Mouse (Mus musculus) limb, embryonic 10.5 days (tissue): Measurements from ENCODE around the gene Muc20. TPM values are rescaled to one million over a fixed set of nuclear protein-coding genes. Genes with fewer than 3 reads are reported as not detected.
A peak's percentile ranks its signal among the peaks of the same experiment; 100 is the strongest.

Source experiments
- DNase-seq: peaks from one replicate; pipeline ENCODE4 v3.0.0-alpha.2; 2017; ENCODE audit warnings: low spot score
- H3K27ac ChIP-seq: fragments of 300-500 bp; sonication (generic); 2 replicates; pipeline ENCODE4 v1.5.1; 2016; ENCODE audit warnings: mild to moderate bottlenecking
- H3K27me3 ChIP-seq: fragments of 300-500 bp; sonication (generic); 2 replicates; pipeline ENCODE4 v1.6.1; 2016; ENCODE audit warnings: low read depth, mild to moderate bottlenecking; ENCODE audit not compliant: poor library complexity, severe bottlenecking
- H3K36me3 ChIP-seq: fragments of 300-500 bp; sonication (generic); 2 replicates; pipeline ENCODE4 v1.6.1; 2016; ENCODE audit warnings: mild to moderate bottlenecking, moderate library complexity
- H3K4me1 ChIP-seq: fragments of 300-500 bp; sonication (generic); 2 replicates; pipeline ENCODE4 v1.6.1; 2016
- H3K4me3 ChIP-seq: fragments of 300-500 bp; sonication (generic); 2 replicates; pipeline ENCODE4 v1.5.1; 2016; ENCODE audit warnings: mild to moderate bottlenecking, moderate library complexity
- H3K9me3 ChIP-seq: fragments of 300-500 bp; sonication (generic); replicated peaks from 2 replicates; pipeline ENCODE4 v1.6.1; 2016; ENCODE audit warnings: mild to moderate bottlenecking
- WGBS: fragments of 180-500 bp; shearing (Covaris S2); methylation state at CpG from one replicate; pipeline ENCODE4 v1.1.7; 2016; 5-methylcytosine and 5-hydroxymethylcytosine counted together
- polyA plus RNA-seq: library from polyadenylated mRNA; unstranded; fragments of >200 nt; fragmentation: Nextera tagmentation; extraction: Ambion mirVana; gene quantifications from 2 replicates; pipeline ENCODE4 v1.2.1, GENCODE M21; 2016

Gene Muc20
- polyA plus RNA-seq, 1 experiment from 2014 or later: not detected

DNA sequence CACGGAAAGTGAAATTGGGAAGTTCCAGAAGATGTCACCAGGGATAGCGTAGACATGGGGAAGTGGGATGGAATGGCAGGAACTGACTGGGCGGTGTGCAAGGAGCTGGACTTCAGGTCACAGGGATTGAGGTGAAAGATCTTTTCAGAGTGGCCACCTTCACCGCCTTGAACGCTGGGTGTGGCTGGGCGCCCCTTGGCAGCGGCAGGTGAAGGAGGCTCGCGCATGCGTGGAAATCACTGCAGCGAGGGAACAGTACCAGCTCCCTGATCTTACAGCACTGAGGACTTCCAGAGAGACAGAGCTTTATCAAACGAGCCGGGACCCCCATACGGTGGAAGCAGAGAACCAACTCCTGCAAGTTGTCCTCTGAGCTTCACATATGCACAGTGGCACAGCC lies 17.3 kb upstream of the Muc20 start:
- Histone ChIP-seq H3K27ac (peak overlapping the region; percentile 69; the same call in 1 of the 2 replicates), H3K27me3 (peaks cover 6% of the 10 kb centered on the region)
- DNase-seq: peak; percentile 54

DNA sequence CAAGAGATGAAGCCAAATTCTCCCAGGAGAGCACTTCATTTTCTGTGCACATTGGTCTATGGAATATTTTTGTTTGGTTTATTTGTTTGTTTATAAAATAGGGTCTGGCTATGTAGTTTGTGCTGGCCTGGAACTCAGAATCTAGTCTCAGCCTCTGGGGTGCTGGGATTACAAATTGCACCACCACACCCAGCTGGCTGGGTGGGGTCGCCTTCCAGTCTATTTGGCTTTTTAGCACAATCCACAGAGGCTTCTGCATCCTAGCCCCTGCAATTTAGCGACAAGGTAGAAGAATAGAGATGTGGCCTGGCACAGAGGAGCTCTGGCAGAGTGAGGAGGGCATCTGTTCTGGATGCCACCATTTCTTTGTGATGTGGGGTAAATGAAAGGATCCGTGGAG lies 16.5 kb upstream of the Muc20 start:
- peaks cover 6% of the 10 kb centered on the region for H3K27me3 ChIP-seq
- H3K27ac ChIP-seq: no peak overlapping the region
- no peak for DNase-seq
- peaks cover 22% of the 10 kb centered on the region for H3K4me1 ChIP-seq
- no peaks in the 10 kb centered on the region for H3K9me3 ChIP-seq
- H3K4me3 ChIP-seq: no peak overlapping the region
- H3K36me3 ChIP-seq: no peaks in the 10 kb centered on the region
- 62% methylated on average over 3 of the region's 3 CpGs for WGBS

More for the DNA sequence above, 17.3 kb upstream of the Muc20 start:
- Histone ChIP-seq H3K4me1 (peaks cover 22% of the 10 kb centered on the region), H3K4me3 (peak overlapping the region; percentile 43), H3K9me3 (no peaks in the 10 kb centered on the region), H3K36me3 (no peaks in the 10 kb centered on the region)
- 25% methylated on average over 14 of the region's 14 CpGs for WGBS

DNA sequence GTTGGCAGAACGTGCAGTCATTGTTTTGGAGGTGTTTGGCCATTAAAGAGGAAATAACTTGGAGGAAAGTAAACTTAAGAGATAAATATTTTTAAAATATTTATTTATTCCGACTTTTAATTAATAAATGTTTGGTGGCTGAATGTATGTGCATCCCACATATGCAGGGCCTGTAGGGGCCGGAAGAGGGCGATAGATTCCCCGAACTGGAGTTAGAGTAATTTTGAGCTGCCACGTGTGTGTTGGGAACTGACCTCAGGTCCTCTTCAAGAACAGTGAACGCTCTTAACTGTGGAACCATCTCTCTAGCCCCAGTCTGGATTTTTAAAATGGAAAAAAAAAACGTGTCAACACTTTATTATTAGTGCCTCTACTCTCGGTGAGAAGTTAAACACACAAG lies 16.1 kb upstream of the Muc20 start:
- no peak overlapping the region for H3K27ac ChIP-seq
- no peak overlapping the region; the same call in 1 of the 2 replicates for H3K4me3 ChIP-seq
- H3K36me3 ChIP-seq: no peaks in the 10 kb centered on the region
- no peak for DNase-seq
- no peaks in the 10 kb centered on the region for H3K9me3 ChIP-seq
- peaks cover 22% of the 10 kb centered on the region for H3K4me1 ChIP-seq
- H3K27me3 ChIP-seq: peaks cover 6% of the 10 kb centered on the region
- WGBS: 48% methylated on average over 9 of the region's 9 CpGs

DNA sequence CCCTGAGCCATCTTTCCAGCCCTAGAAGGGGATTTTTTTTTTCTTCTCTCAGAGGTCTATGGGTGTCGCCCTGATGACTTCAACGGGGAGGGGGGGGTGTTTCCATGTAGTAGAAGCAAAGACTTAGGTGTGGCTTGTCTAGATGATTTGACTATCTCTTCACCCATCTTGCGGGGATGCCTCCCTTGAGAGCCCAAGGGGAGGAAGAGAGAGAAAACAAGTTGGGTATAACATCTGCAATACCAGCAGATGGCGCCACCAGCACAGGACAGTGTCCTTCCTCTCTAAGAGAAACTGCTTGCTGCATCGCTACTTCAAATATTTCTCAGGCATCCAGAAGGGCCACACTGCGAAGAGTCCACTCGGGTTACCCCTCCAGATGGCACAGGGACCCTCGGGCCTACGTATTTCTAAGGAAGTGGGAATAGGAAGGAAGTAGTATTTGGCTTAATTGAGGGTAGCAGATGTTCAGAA lies 15.7 kb upstream of the Muc20 start:
- peaks cover 23% of the 10 kb centered on the region for H3K4me1 ChIP-seq
- peak; percentile 89 for DNase-seq
- 1% methylated on average over 9 of the region's 9 CpGs for WGBS
- no peaks in the 10 kb centered on the region for H3K36me3 ChIP-seq
- H3K4me3 ChIP-seq: no peak overlapping the region; the same call in 1 of the 2 replicates
- no peaks in the 10 kb centered on the region for H3K9me3 ChIP-seq
- H3K27me3 ChIP-seq: peaks cover 6% of the 10 kb centered on the region
- H3K27ac ChIP-seq: no peak overlapping the region

DNA sequence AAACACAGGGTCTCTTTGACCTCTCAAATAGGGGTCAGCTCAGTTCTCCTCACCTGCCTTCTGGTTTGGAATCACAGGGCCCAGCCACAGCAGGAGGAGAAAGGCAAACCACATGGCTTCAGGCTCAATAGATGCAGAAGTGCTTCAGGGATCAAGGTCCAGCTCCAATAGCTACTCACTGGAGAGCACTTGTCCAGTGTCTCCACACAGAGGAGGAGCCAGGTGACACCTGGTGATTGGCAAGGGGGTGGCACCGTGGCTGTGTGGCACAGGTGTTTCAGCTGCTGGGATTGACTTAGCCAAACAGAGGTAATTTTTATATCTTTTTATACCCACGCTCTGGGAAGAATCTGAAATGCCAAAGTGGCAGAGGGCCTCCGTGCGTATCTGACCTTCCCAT lies 13.1 kb upstream of the Muc20 start, which contains the start of gene Smbd1:
Gene Smbd1, minus strand, starts transcription at position 157 of the 400 bp plus-strand sequence.
- peaks cover 6% of the 10 kb centered on the region for H3K27me3 ChIP-seq
- 90% methylated on average over 4 of the region's 4 CpGs for WGBS
- no peak within 1 kb of the TSS for H3K4me3 ChIP-seq
- no peaks in the 10 kb centered on the region for H3K9me3 ChIP-seq
- peaks cover 34% of the 10 kb centered on the region for H3K4me1 ChIP-seq
- H3K27ac ChIP-seq: no peak within 1 kb of the TSS
- no peaks in the 10 kb centered on the region for H3K36me3 ChIP-seq
- DNase-seq: no peak

DNA sequence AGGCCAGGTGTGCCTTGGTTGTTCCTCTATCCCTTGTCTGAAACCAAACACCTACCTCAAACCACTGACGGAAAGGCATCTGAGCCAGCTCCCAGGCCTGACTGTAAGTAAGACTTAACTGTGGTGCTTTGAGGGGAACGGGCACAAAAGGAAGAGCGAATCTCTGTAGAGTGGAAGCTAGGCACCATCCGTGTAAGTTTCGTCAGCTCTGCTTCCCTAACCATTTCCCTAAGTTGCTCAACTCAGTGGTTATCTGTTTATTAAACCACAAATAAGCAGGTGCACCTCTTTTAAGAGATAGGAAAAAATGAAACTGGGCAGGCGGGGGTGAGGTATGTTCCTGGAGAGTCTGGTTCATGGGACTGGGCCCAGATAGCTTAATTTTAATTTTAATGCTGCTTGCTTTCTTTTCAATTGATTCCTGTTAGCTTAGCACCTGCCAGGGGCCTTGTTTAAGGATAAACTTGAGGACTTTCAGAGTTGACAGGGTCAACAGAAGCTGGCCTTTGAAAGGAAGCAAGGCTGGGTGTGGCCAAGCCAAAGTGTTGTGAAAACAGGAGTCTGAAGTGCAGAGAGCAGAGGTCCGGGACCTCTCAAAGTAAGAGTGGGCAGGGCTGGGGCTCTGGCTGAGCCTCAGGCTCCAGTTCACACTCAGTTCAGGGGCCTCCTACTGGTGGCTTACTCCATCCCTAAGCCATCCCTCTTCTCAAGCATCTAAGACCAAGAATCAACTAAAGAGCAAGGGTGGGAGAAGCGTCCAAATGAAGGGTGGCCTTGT lies 10.4 kb upstream of the Muc20 start:
- no peaks in the 10 kb centered on the region for H3K9me3 ChIP-seq
- H3K27me3 ChIP-seq: no peaks in the 10 kb centered on the region
- 62% methylated on average over 8 of the region's 8 CpGs for WGBS
- no peak overlapping the region for H3K27ac ChIP-seq
- DNase-seq: no peak
- peaks cover 32% of the 10 kb centered on the region for H3K4me1 ChIP-seq
- no peaks in the 10 kb centered on the region for H3K36me3 ChIP-seq
- H3K4me3 ChIP-seq: no peak overlapping the region

DNA sequence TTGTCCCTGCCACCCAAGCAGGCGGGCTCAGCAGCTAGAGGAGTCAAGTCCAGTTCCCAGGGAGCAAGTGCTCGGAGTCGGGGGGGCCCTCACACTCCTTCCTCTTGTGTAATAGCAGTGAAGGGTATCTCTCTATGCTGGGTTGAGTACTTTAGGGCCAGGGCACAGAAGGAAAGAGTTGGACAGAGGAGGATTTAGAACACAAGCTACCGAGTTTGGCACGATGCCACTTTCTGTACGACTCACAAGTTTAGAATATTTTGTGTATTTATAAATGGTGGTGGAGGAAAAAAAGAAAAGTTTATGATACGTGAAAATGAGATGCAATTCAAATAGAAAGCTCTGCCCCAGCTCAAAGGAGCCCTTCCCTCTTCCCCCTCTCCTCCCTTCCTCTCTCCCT lies 7.9 kb upstream of the Muc20 start:
- Histone ChIP-seq H3K9me3 (no peaks in the 10 kb centered on the region), H3K4me3 (no peak overlapping the region), H3K36me3 (no peaks in the 10 kb centered on the region), H3K27me3 (no peaks in the 10 kb centered on the region), H3K4me1 (peaks cover 32% of the 10 kb centered on the region), H3K27ac (no peak overlapping the region)
- no peak for DNase-seq
- WGBS: 86% methylated on average over 7 of the region's 7 CpGs

DNA sequence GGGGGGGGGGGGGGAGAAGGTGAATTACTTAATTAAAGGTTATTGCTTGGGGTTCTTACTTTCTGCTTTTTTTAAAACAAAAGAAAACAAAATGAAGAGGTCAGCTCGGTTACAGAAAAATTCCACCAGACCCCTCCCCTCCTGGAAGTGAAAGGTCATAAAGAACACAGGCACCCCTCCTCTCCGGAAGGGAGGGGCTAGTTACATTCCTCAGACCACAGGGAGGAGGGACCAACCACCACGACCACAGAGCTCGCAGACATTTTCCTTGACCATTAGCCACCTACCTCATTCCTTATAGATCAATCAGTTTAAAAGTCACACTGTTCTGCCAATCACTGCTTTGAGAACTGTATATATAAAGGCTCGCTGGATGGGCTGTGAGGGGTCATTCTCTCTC lies 6.7 kb upstream of the Muc20 start:
- Histone ChIP-seq H3K9me3 (no peaks in the 10 kb centered on the region), H3K36me3 (no peaks in the 10 kb centered on the region), H3K27ac (no peak overlapping the region), H3K4me1 (peaks cover 32% of the 10 kb centered on the region), H3K4me3 (no peak overlapping the region), H3K27me3 (no peaks in the 10 kb centered on the region)
- DNase-seq: no peak
- WGBS: 42% methylated on average over 5 of the region's 5 CpGs

DNA sequence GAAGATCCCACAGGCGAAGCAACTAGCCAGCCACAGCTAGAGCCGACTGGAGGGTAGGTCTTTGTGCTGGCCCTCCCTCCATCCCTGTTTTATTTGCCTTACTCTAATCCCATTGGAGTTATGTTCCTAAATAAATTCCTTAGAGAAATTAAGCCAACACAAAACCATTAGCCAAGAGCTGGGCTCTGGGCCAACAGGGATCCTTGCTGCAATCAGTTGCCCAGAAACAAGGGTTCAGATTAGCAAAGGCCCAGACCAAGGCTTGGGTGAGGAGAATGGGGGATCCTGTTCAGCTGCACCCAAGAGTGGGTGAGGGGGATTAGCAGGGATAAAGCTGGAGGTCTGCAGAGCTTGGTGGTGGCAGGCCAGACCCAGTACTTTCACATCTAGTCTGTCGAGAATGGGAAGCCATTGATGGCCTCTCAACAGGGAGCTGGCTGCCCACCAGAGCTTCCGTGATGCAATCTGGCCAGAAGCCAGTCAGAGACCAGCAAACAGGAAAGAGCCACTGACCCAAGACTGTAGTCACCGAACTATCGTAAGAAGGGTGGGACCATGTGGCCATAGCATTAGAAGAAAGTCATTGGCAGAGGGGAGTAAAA lies 6.1 kb upstream of the Muc20 start:
- H3K27me3 ChIP-seq: no peaks in the 10 kb centered on the region
- DNase-seq: no peak
- H3K36me3 ChIP-seq: no peaks in the 10 kb centered on the region
- H3K4me1 ChIP-seq: peaks cover 36% of the 10 kb centered on the region
- WGBS: 82% methylated on average over 6 of the region's 6 CpGs
- no peaks in the 10 kb centered on the region for H3K9me3 ChIP-seq
- H3K27ac ChIP-seq: peak overlapping the region; percentile 53; the same call in 1 of the 2 replicates
- no peak overlapping the region for H3K4me3 ChIP-seq

DNA sequence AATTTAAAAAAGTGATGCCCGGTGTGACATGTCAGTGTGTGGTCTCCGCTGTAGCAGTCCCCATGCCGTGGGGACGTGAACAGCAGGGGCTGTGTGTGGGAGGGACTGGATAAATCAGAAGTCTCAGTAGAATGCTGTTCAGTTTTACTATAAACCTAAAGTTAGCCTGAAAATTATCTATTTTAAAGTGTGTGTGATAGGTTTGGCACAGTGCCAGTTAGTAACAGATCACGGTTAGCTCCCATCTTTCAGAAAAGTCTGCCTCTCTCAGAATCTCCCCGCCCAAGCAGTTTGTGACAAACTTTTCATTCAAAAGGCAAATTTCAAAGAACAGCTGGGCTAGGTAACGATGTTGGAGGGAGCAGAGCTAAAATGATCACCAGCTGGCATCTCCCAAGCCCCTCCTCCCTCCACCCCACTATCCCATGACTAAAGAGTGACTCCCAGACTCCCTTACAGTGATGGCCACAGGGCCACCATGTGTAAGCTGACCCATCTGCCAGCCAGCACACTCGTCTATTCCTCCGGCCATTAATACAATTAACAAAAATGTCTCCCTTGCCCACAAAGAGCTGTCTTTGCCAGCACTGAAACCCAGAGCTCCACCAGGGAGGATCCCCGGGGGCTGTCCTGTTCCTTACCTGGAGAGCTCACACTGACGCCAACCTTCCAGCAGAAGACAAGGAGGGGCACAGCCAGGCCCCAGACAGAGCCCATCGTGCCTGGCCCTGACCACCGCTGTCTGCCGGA lies 384 bp downstream of the Muc20 start:
- H3K27ac ChIP-seq: no peak overlapping the region
- H3K27me3 ChIP-seq: no peaks in the 10 kb centered on the region
- no peak overlapping the region for H3K4me3 ChIP-seq
- no peaks in the 10 kb centered on the region for H3K36me3 ChIP-seq
- peaks cover 10% of the 10 kb centered on the region; the same call in 1 of the 2 replicates for H3K4me1 ChIP-seq
- no peak for DNase-seq
- no peaks in the 10 kb centered on the region for H3K9me3 ChIP-seq
- 79% methylated on average over 14 of the region's 14 CpGs for WGBS

DNA sequence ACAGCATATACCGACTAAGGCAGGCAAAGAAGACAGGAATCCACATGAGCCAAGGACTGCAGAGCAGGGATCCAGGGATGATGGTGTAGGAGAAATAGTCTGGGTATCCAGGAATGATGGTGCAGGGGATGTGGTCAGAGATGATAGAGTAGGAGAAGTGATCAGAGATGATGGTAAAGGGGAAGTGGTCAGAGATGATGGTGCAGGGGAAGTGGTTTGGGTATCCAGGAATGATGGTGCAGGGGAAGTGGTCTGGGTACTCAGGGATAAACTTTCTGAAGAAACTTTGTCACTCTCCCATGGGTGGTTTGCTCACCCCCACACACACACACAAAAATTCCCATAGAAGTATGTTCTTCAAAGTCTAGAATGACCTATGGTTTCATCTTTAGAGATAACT lies 2.1 kb downstream of the Muc20 start:
- Histone ChIP-seq H3K36me3 (no peaks in the 10 kb centered on the region), H3K27ac (no peak overlapping the region), H3K4me1 (peaks cover 10% of the 10 kb centered on the region; the same call in 1 of the 2 replicates), H3K9me3 (no peaks in the 10 kb centered on the region), H3K4me3 (no peak overlapping the region), H3K27me3 (no peaks in the 10 kb centered on the region)
- DNase-seq: no peak
- 80% methylated on average over 1 of the region's 1 CpGs for WGBS

DNA sequence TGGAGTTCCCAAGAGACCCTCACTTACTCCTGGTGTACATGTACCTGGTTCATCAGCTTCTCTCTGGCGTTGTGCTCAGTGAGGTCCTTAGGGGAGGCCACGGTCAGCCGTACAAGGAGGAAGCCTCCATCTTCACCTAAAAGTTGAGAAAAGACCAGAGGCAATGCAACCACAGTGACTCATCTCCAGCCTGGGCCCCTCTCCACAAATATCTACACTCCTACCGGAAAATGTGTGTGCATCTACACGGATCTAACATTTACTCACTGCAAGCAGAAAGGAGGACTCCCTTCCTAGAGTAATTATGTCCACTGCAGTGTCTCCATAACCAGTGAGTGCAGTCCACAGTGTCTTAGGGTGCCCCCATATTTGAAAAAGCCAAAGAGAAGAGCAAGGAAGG lies 7.2 kb downstream of the Muc20 start:
- H3K4me1 ChIP-seq: no peaks in the 10 kb centered on the region
- 90% methylated on average over 5 of the region's 5 CpGs for WGBS
- H3K9me3 ChIP-seq: no peaks in the 10 kb centered on the region
- no peak overlapping the region for H3K4me3 ChIP-seq
- no peak for DNase-seq
- H3K27me3 ChIP-seq: no peaks in the 10 kb centered on the region
- H3K36me3 ChIP-seq: no peaks in the 10 kb centered on the region
- H3K27ac ChIP-seq: no peak overlapping the region

DNA sequence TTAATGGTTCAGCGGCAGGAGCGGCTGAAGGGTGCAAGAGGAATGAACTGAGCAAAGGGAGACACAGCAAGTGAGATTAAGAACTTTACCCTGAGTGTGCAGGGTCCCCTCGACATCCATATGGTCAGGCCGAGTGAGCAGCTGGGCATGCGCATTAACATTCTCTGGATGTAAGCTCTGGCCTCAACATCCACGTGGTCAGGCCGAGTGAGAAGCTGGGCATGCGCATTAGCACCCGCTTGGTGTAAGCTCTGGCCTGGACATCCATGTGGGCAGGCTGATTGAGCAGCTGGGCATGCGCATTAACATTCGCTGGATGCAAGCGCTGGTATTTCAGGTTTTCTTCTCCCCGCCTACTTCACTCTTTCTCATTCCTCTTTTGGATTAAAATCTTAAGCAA lies 12.4 kb downstream of the Muc20 start:
- H3K4me3 ChIP-seq: no peak overlapping the region
- H3K9me3 ChIP-seq: no peaks in the 10 kb centered on the region
- H3K4me1 ChIP-seq: no peaks in the 10 kb centered on the region
- WGBS: 88% methylated on average over 13 of the region's 13 CpGs
- no peaks in the 10 kb centered on the region for H3K36me3 ChIP-seq
- no peak for DNase-seq
- no peak overlapping the region for H3K27ac ChIP-seq
- no peaks in the 10 kb centered on the region for H3K27me3 ChIP-seq
